Mouse (Mus musculus) kidney, adult 8-10 months (tissue): Measurements from ENCODE around the gene Gm10715.
"Not testable (repeated sequence)": the region's sequence is repeated elsewhere in the genome, so short reads cannot be mapped to it uniquely, and the experiment has no call there.

Experiments
- DNase-seq, 2 experiments: peaks; one replicate each; pipeline ENCODE4 v3.0.0; 2022

Gene Gm10715

DNA sequence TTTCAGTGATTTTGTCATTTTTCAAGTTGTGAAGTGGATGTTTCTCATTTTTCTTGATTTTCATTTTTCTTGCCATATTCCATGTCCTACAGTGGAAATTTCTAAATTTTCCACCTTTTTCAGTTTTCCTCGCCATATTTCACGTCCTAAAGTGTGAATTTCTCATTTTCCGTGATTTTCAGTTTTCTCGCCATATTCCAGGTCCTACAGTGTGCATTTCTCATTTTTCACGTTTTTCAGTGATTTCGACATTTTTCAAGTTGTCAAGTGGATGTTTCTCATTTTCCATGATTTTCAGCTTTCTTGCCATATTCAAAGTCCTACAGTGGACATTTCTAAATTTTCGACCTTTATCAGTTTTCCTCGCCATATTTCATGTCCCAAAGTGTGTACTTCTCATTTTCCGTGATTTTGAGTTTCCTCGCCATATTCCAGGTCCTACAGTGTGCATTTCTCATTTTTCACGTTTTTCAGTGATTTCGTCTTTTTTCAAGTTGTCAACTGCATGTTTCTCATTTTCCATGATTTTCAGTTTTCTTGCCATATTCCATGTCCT, 11.7 kb upstream of the Gm10715 start, which contains the start of gene Gm10717:
Gene Gm10717 (plus strand): TSS at position 506 of the 556 bp plus-strand sequence.
- peak; percentile 2 to 32 for DNase-seq

DNA sequence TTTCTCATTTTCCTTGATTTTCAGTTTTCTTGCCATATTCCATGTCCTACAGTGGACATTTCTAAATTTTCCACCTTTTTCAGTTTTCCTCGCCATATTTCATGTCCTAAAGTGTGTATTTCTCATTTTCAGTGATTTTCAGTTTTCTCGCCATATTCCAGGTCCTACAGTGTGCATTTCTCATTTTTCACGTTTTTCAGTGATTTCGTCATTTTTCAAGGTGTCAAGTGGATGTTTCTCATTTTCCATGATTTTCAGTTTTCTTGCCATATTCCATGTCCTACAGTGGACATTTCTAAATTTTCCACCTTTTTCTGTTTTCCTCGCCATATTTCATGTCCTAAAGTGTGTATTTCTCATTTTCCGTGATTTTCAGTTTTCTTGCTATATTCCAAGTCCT, 11.0 kb upstream of the Gm10715 start:
- peak; percentile 27 to 48 for DNase-seq

- not testable (repeated sequence) for DNase-seq
Observed at GRCm38 (mm10) chr9:3026136-3026535, 10.5 kb upstream of the Gm10715 start.

DNA sequence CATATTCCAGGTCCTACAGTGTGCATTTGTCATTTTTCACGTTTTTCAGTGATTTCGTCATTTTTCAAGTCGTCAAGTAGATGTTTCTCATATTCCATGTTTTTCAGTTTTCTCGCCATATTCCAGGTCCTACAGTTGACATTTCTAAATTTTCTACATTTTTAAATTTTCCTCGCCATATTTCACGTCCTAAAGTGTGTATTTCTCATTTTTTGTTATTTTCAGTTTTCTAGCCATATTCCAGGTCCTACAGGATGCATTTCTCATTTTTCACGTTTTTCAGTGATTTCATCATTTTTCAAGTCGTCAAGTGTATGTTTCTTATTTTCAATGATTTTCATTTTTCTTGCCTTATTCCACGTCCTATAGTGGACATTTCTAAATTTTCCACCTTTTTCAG, 9.9 kb upstream of the Gm10715 start:
- not testable (repeated sequence) for DNase-seq

DNA sequence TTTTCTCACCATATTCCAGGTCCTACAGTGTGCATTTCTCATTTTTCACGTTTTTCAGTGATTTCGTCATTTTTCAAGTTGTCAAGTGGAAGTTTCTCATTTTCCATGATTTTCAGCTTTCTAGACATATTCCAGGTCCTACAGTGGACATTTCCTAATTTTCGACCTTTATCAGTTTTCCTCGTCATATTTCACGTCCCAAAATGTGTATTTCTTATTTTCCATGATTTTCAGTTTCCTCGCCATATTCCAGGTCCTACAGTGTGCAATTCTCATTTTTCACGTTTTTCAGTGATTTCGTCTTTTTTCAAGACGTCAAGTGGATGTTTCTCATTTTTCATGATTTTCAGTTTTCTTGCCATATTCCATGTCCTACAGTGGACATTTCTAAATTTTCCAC, 9.5 kb upstream of the Gm10715 start:
- not testable (repeated sequence) for DNase-seq

- peak; percentile 9 for DNase-seq
Observed at GRCm38 (mm10) chr9:3029276-3030000, 7.2 kb upstream of the Gm10715 start.

DNA sequence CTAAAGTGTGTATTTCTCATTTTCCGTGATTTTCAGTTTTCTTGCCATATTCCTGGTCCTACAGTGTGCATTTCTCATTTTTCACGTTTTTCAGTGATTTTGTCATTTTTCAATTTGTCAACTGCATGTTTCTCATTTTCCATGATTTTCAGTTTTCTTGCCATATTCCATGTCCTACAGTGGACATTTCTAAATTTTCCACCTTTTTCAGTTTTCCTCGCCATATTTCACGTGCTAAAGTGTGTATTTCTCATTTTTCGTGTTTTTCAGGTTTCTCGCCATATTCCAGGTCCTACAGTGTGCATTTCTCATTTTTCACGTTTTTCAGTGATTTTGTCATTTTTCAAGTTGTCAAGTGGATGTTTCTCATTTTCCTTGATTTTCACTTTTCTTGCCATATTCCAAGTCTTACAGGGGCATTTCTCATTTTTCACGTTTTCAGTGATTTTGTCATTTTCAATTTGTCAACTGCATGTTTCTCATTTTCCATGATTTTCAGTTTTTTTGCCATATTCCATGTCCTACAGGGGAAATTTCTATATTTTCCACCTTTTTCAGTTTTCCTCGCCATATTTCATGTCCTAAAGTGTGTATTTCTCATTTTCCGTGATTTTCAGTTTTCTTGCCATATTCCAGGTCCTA, 5.9 kb upstream of the Gm10715 start:
- not testable (repeated sequence) for DNase-seq

GRCm38 (mm10) chr9:3034299-3034698, 2.4 kb upstream of the Gm10715 start, which contains the start of gene Gm17535:
TSS of gene Gm17535 (plus strand) at chr9:3034599.
- not testable (repeated sequence) for DNase-seq

GRCm38 (mm10) chr9:3038161-3038560, 1.5 kb downstream of the Gm10715 start:
- not testable (repeated sequence) for DNase-seq
